Mouse (Mus musculus) liver, embryonic 15.5 days (tissue): ENCODE results near the gene Ubiad1. TPM values are rescaled to one million over a fixed set of nuclear protein-coding genes. Genes with fewer than 3 reads are reported as not detected.

ENCODE experiments used
- ATAC-seq: fragments of 200-750 bp; cut with Nextera tagmentation; 2 replicates; pipeline ENCODE4 v1.8.0; 2017; ENCODE audit warnings: moderate number of reproducible peaks, mild to moderate bottlenecking, moderate library complexity; ENCODE audit not compliant: insufficient read depth
- H3K27ac ChIP-seq: fragments of 300-500 bp; sonication (generic); replicated peaks from 2 replicates; pipeline ENCODE4 v1.5.1; 2015; ENCODE audit warnings: mild to moderate bottlenecking, inconsistent platforms
- H3K27me3 ChIP-seq: fragments of 300-500 bp; sonication (generic); 2 replicates; pipeline ENCODE4 v1.6.1; 2015; ENCODE audit warnings: mild to moderate bottlenecking, inconsistent platforms
- H3K36me3 ChIP-seq: fragments of 300-500 bp; sonication (generic); replicated peaks from 2 replicates; pipeline ENCODE4 v1.6.1; 2015; ENCODE audit warnings: moderate library complexity, mild to moderate bottlenecking, inconsistent platforms
- H3K4me1 ChIP-seq: fragments of 300-500 bp; sonication (generic); replicated peaks from 2 replicates; pipeline ENCODE4 v1.6.1; 2015; ENCODE audit warnings: inconsistent platforms
- H3K4me2 ChIP-seq: fragments of 300-500 bp; sonication (generic); 2 replicates; pipeline ENCODE4 v1.6.1; 2015; ENCODE audit warnings: moderate library complexity, mild to moderate bottlenecking, inconsistent platforms
- H3K4me3 ChIP-seq: fragments of 300-500 bp; sonication (generic); replicated peaks from 2 replicates; pipeline ENCODE4 v1.5.1; 2015; ENCODE audit warnings: mild to moderate bottlenecking, inconsistent platforms
- H3K9ac ChIP-seq: fragments of 300-500 bp; sonication (generic); 2 replicates; pipeline ENCODE4 v1.6.1; 2015; ENCODE audit warnings: moderate library complexity, mild to moderate bottlenecking, inconsistent platforms
- H3K9me3 ChIP-seq: fragments of 300-500 bp; sonication (generic); replicated peaks from 2 replicates; pipeline ENCODE4 v1.6.1; 2016; ENCODE audit warnings: inconsistent platforms
- WGBS: fragments of 180-500 bp; shearing (Covaris S2); methylation state at CpG from one replicate; pipeline ENCODE4 v1.1.7; 2015; ENCODE audit warnings: mixed read lengths; ENCODE audit not compliant: insufficient replicate concordance; 5-methylcytosine and 5-hydroxymethylcytosine counted together
- polyA plus RNA-seq: library from polyadenylated mRNA; unstranded; fragments of >200 nt; fragmentation: Nextera tagmentation; extraction: Ambion mirVana; gene quantifications from 2 replicates; pipeline ENCODE4 v1.2.1, GENCODE M21; 2015

The Ubiad1 gene
- polyA plus RNA-seq, 1 experiment from 2014 or later = 11.6 TPM

- 0 out of 2 replicates have a peak, but pooled peaks have one; percentile 28 for ATAC-seq
- no peak overlapping the region for H3K9ac ChIP-seq
These were observed 14.9 kb downstream of the Ubiad1 start for GRCm38 (mm10) chr4:148429686-148430085.

GRCm38 (mm10) chr4:148429121-148429520 is 15.4 kb downstream of the Ubiad1 start:
- H3K27ac ChIP-seq = no peak overlapping the region
- H3K27me3 ChIP-seq = no peaks in the 10 kb centered on the region
- peaks cover 28% of the 10 kb centered on the region for H3K4me1 ChIP-seq
- WGBS = 74% methylated on average over 11 of the region's 11 CpGs
- ATAC-seq = no peak
- no peaks in the 10 kb centered on the region for H3K9me3 ChIP-seq
- H3K4me3 ChIP-seq = no peak overlapping the region
- 0 out of 2 replicates have a peak, but pooled peaks cover 6% of the 10 kb centered on the region for H3K36me3 ChIP-seq
- no peak overlapping the region for H3K9ac ChIP-seq
- H3K4me2 ChIP-seq = no peak overlapping the region

More at GRCm38 (mm10) chr4:148429686-148430085, 14.9 kb downstream of the Ubiad1 start:
- H3K4me3 ChIP-seq = no peak overlapping the region
- H3K4me1 ChIP-seq = peaks cover 28% of the 10 kb centered on the region
- 0 out of 2 replicates have a peak, but pooled peaks cover 6% of the 10 kb centered on the region for H3K36me3 ChIP-seq
- WGBS = 28% methylated on average over 6 of the region's 6 CpGs
- no peak overlapping the region for H3K27ac ChIP-seq
- H3K4me2 ChIP-seq = no peak overlapping the region
- H3K9me3 ChIP-seq = no peaks in the 10 kb centered on the region
- no peaks in the 10 kb centered on the region for H3K27me3 ChIP-seq

- Histone ChIP-seq H3K9ac (no peak overlapping the region), H3K4me2 (no peak overlapping the region), H3K36me3 (0 out of 2 replicates have a peak, but pooled peaks cover 6% of the 10 kb centered on the region), H3K9me3 (no peaks in the 10 kb centered on the region), H3K27ac (no peak overlapping the region), H3K4me1 (peaks cover 24% of the 10 kb centered on the region), H3K27me3 (no peaks in the 10 kb centered on the region), H3K4me3 (no peak overlapping the region)
- 36% methylated on average over 5 of the region's 5 CpGs for WGBS
- ATAC-seq = peak; percentile 32
These were observed 16.0 kb downstream of the Ubiad1 start for GRCm38 (mm10) chr4:148428544-148428943.

- H3K27me3 ChIP-seq = no peaks in the 10 kb centered on the region
- 67% methylated on average over 10 of the region's 10 CpGs for WGBS
- 0 out of 2 replicates have a peak, but pooled peaks cover 2% of the 10 kb centered on the region for H3K36me3 ChIP-seq
- H3K4me2 ChIP-seq = no peak overlapping the region
- ATAC-seq = no peak
- no peak overlapping the region for H3K9ac ChIP-seq
- H3K4me3 ChIP-seq = no peak overlapping the region
- H3K27ac ChIP-seq = no peak overlapping the region
- H3K9me3 ChIP-seq = no peaks in the 10 kb centered on the region
- peaks cover 20% of the 10 kb centered on the region for H3K4me1 ChIP-seq
These were observed 17.4 kb downstream of the Ubiad1 start for GRCm38 (mm10) chr4:148426950-148427850.

- WGBS = 50% methylated on average over 6 of the region's 6 CpGs
- ATAC-seq = peak; percentile 35
- peak overlapping the region; percentile 60 for H3K4me2 ChIP-seq
These were observed 27.0 kb downstream of the Ubiad1 start for GRCm38 (mm10) chr4:148417559-148417958.

GRCm38 (mm10) chr4:148417074-148417526 is 27.5 kb downstream of the Ubiad1 start:
- Histone ChIP-seq H3K27me3 (peaks cover 36% of the 10 kb centered on the region), H3K9ac (no peak overlapping the region), H3K4me3 (peak overlapping the region; percentile 12; the same call in 1 of the 2 replicates), H3K27ac (peak overlapping the region; percentile 74), H3K36me3 (no peaks in the 10 kb centered on the region), H3K4me1 (peaks cover 33% of the 10 kb centered on the region), H3K4me2 (peak overlapping the region; percentile 60), H3K9me3 (no peaks in the 10 kb centered on the region)
- 19% methylated on average over 11 of the region's 11 CpGs for WGBS
- ATAC-seq = peak; percentile 94

More at GRCm38 (mm10) chr4:148417559-148417958, 27.0 kb downstream of the Ubiad1 start:
- Histone ChIP-seq H3K36me3 (no peaks in the 10 kb centered on the region), H3K9ac (no peak overlapping the region), H3K4me3 (no peak overlapping the region), H3K9me3 (no peaks in the 10 kb centered on the region), H3K4me1 (peaks cover 33% of the 10 kb centered on the region), H3K27ac (peak overlapping the region; percentile 74), H3K27me3 (peaks cover 36% of the 10 kb centered on the region)

GRCm38 (mm10) chr4:148415575-148415974 is 29.0 kb downstream of the Ubiad1 start:
- 15% methylated on average over 16 of the region's 16 CpGs for WGBS
- H3K27me3 ChIP-seq = peaks cover 36% of the 10 kb centered on the region
- H3K9ac ChIP-seq = no peak overlapping the region
- H3K27ac ChIP-seq = no peak overlapping the region
- H3K9me3 ChIP-seq = no peaks in the 10 kb centered on the region
- H3K4me3 ChIP-seq = no peak overlapping the region
- peaks cover 33% of the 10 kb centered on the region for H3K4me1 ChIP-seq
- no peaks in the 10 kb centered on the region for H3K36me3 ChIP-seq
- H3K4me2 ChIP-seq = no peak overlapping the region
- ATAC-seq = no peak

GRCm38 (mm10) chr4:148408256-148408975 is 36.2 kb downstream of the Ubiad1 start:
- no peak for ATAC-seq
- H3K27me3 ChIP-seq = peaks cover 54% of the 10 kb centered on the region

GRCm38 (mm10) chr4:148405255-148405788 is 39.2 kb downstream of the Ubiad1 start:
- Histone ChIP-seq H3K9ac (no peak overlapping the region), H3K4me3 (no peak overlapping the region), H3K36me3 (no peaks in the 10 kb centered on the region), H3K4me2 (no peak overlapping the region), H3K27ac (no peak overlapping the region), H3K27me3 (peaks cover 78% of the 10 kb centered on the region), H3K9me3 (no peaks in the 10 kb centered on the region), H3K4me1 (no peaks in the 10 kb centered on the region)
- no peak for ATAC-seq
- WGBS = 14% methylated on average over 13 of the region's 13 CpGs

More at GRCm38 (mm10) chr4:148408256-148408975, 36.2 kb downstream of the Ubiad1 start:
- Histone ChIP-seq H3K9me3 (no peaks in the 10 kb centered on the region), H3K36me3 (no peaks in the 10 kb centered on the region), H3K4me3 (no peak overlapping the region), H3K27ac (no peak overlapping the region), H3K4me2 (no peak overlapping the region), H3K9ac (no peak overlapping the region), H3K4me1 (no peaks in the 10 kb centered on the region)
- WGBS = 62% methylated on average over 10 of the region's 10 CpGs

- H3K9me3 ChIP-seq = no peaks in the 10 kb centered on the region
- H3K4me2 ChIP-seq = no peak overlapping the region
- H3K36me3 ChIP-seq = no peaks in the 10 kb centered on the region
- no peak overlapping the region for H3K9ac ChIP-seq
- no peak overlapping the region for H3K27ac ChIP-seq
- peaks cover 78% of the 10 kb centered on the region for H3K27me3 ChIP-seq
- no peak for ATAC-seq
- no peaks in the 10 kb centered on the region for H3K4me1 ChIP-seq
- 13% methylated on average over 11 of the region's 11 CpGs for WGBS
- H3K4me3 ChIP-seq = no peak overlapping the region
These were observed 39.8 kb downstream of the Ubiad1 start for GRCm38 (mm10) chr4:148404748-148405147.
